28 mouse cellular contexts compared by ENCODE assay signal in the genomic region with DNA sequence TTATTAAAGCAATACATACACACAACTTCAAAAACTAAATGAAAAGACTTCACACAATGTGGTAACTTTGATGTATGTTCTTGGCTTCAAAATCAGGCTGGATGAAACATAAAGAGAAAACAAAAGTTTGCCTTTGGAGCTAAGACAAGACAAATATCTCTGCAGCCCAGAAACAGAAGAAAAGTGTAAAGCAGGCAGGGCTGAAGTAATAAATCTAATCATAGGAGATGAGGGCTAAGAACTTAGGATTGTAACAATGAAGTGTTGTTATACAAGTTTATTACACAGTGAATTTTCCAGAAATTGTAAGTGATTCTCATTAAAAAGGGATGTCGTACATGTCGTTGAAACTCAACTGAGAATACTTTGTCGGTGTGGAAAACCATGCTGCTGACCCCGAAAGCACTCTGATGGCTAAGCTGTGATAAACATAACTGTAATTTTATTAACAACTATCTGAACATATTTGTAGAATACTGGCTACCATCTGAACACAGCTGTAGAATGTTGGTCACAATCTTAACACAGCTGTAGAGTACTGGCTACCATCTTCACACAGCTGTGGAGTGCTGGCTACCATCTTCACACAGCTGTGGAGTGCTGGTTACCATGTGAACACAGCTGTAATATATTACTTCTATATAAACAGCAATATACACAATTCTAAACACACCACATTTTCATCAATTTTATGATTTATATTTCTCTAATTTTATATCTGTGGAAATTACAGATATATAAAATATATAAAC.
DNase-seq lines count a peak whose midpoint lies in the region; ATAC-seq and TF ChIP-seq lines count a peak whose summit lies in the region.
"Had no signal": no experiment of that assay in that cellular context is flagged by ENCODE, and none has a peak within 500 bp of the region (broad histone marks: within the 10 kb centered on the region; RNA-seq: fewer than 3 reads in every experiment).

No protein-coding gene starts in this region.

- H3K4me1 ChIP-seq in kidney, embryonic 16.5 days (ENCODE audit: insufficient read depth, low read length): no peaks in the 10 kb centered on the region
- peaks cover 11% of the 10 kb centered on the region; the same call in 1 of the 2 replicates for H3K4me1 ChIP-seq in lung, embryonic 15.5 days
- H3K4me1 ChIP-seq in lung, adult 2 months (ENCODE audit: control insufficient read depth, insufficient read depth, low read length): no peaks in the 10 kb centered on the region; the same call in 1 of the 2 replicates
- H3K4me1 ChIP-seq: embryonic facial prominence, embryonic 10.5 days; embryonic facial prominence, embryonic 15.5 days; forebrain, embryonic 12.5 days; hindbrain, embryonic 12.5 days; limb, embryonic 13.5 days; liver, embryonic 13.5 days; midbrain, embryonic 12.5 days; neural tube, embryonic 12.5 days had no signal

- H3K27ac ChIP-seq in kidney, embryonic 16.5 days (ENCODE audit: low read length): 0 out of 2 replicates have a peak overlapping the region, but pooled peaks have one; percentile 58
- H3K27ac ChIP-seq in lung, embryonic 15.5 days: 0 out of 2 replicates have a peak overlapping the region, but pooled peaks have one; percentile 8
- H3K27ac ChIP-seq: embryonic facial prominence, embryonic 10.5 days; embryonic facial prominence, embryonic 15.5 days; forebrain, embryonic 12.5 days; hindbrain, embryonic 12.5 days; hindbrain, postnatal 0 days; limb, embryonic 13.5 days; liver, embryonic 13.5 days; midbrain, embryonic 12.5 days; neural tube, embryonic 12.5 days had no signal

- WGBS in kidney, embryonic 16.5 days: 81% methylated on average over 4 of the region's 4 CpGs
- 44% methylated on average over 4 of the region's 4 CpGs for WGBS in lung, embryonic 15.5 days
- WGBS in lung, adult 2 months: 71% methylated on average over 4 of the region's 4 CpGs

- H3K4me3 ChIP-seq in kidney, embryonic 16.5 days (ENCODE audit: low read length): no peak overlapping the region
- H3K4me3 ChIP-seq in lung, embryonic 15.5 days: no peak overlapping the region
- H3K4me3 ChIP-seq in lung, adult 2 months (replicated peaks; ENCODE audit: extremely low read depth, low read depth, low read length): no peak overlapping the region
- H3K4me3 ChIP-seq: embryonic facial prominence, embryonic 10.5 days; embryonic facial prominence, embryonic 15.5 days; forebrain, embryonic 12.5 days; hindbrain, embryonic 12.5 days; limb, embryonic 13.5 days; liver, embryonic 13.5 days; megakaryocyte, embryonic 14.5 days; midbrain, embryonic 12.5 days; myocyte; neural tube, embryonic 12.5 days had no signal

- no peaks in the 10 kb centered on the region for H3K36me3 ChIP-seq in kidney, embryonic 16.5 days (ENCODE audit: insufficient read depth, low read length)
- no peaks in the 10 kb centered on the region for H3K36me3 ChIP-seq in lung, embryonic 15.5 days
- H3K36me3 ChIP-seq: embryonic facial prominence, embryonic 10.5 days; embryonic facial prominence, embryonic 15.5 days; hindbrain, embryonic 12.5 days; limb, embryonic 13.5 days; liver, embryonic 13.5 days; midbrain, embryonic 12.5 days; neural tube, embryonic 12.5 days had no signal

- H3K9me3 ChIP-seq in kidney, embryonic 16.5 days (ENCODE audit: low read length): no peaks in the 10 kb centered on the region
- no peaks in the 10 kb centered on the region for H3K9me3 ChIP-seq in lung, embryonic 15.5 days
- H3K9me3 ChIP-seq: embryonic facial prominence, embryonic 10.5 days; embryonic facial prominence, embryonic 15.5 days; forebrain, embryonic 12.5 days; hindbrain, embryonic 12.5 days; limb, embryonic 13.5 days; liver, embryonic 13.5 days; megakaryocyte, embryonic 14.5 days; midbrain, embryonic 12.5 days; neural tube, embryonic 12.5 days had no signal

- no peak for TF ChIP-seq POLR2A in lung, adult 2 months (IDR thresholded peaks at IDR 0.05; ENCODE audit: borderline replicate concordance, extremely low read depth, low read depth, low read length)

- no peaks in the 10 kb centered on the region for H3K27me3 ChIP-seq in kidney, embryonic 16.5 days (ENCODE audit: insufficient read depth, low read length)
- no peaks in the 10 kb centered on the region for H3K27me3 ChIP-seq in lung, embryonic 15.5 days
- H3K27me3 ChIP-seq: CH12.LX; embryonic facial prominence, embryonic 15.5 days; forebrain, embryonic 12.5 days; hindbrain, embryonic 12.5 days; limb, embryonic 13.5 days; liver, embryonic 13.5 days; megakaryocyte, embryonic 14.5 days; midbrain, embryonic 12.5 days; neural tube, embryonic 12.5 days had no signal

- no peak overlapping the region for H3K4me2 ChIP-seq in kidney, embryonic 16.5 days (replicated peaks; ENCODE audit: low read depth, low read length)
- no peak overlapping the region for H3K4me2 ChIP-seq in lung, embryonic 15.5 days
- H3K4me2 ChIP-seq: embryonic facial prominence, embryonic 15.5 days; forebrain, embryonic 12.5 days; hindbrain, embryonic 12.5 days; limb, embryonic 13.5 days; liver, embryonic 13.5 days; midbrain, embryonic 12.5 days; neural tube, embryonic 12.5 days had no signal

- DNase-seq in heart, adult 11 months: peak; percentile 4
- DNase-seq in heart, postnatal 4 days: no peak
- no peak for DNase-seq in kidney, postnatal 14 days
- DNase-seq in lung, adult 2 months: no peak
- DNase-seq in NIH3T3 (ENCODE audit: low read depth): peak; percentile 17
- no peak for DNase-seq in layer of hippocampus, postnatal 10 days (ENCODE audit: low spot score in 2 of 2)
- DNase-seq: adrenal gland, adult 8-10 months; cerebellum, adult 2 months; cerebellum, postnatal 14 days; forebrain, postnatal 0 days; kidney, adult 11 months; layer of hippocampus, adult 9-11 months; liver, embryonic 13.5 days; right cerebral cortex, adult 18-20 months; spleen, adult 18-20 months had no signal

- no peak for TF ChIP-seq CTCF in lung, adult 2 months (IDR thresholded peaks at IDR 0.05; ENCODE audit: insufficient read depth, low read length)

- ATAC-seq in kidney, embryonic 16.5 days (ENCODE audit: low FRiP score, low TSS enrichment): peak; percentile 89
- ATAC-seq in lung, embryonic 15.5 days (ENCODE audit: borderline replicate concordance, extremely low read depth, low FRiP score, low TSS enrichment): peak; percentile 98
- ATAC-seq: forebrain, postnatal 0 days; hindbrain, postnatal 0 days had no signal

- no peak overlapping the region for H3K9ac ChIP-seq in kidney, embryonic 16.5 days (replicated peaks; ENCODE audit: low read length)
- H3K9ac ChIP-seq in lung, embryonic 15.5 days: no peak overlapping the region
- H3K9ac ChIP-seq: embryonic facial prominence, embryonic 15.5 days; forebrain, embryonic 12.5 days; forebrain, postnatal 0 days; hindbrain, embryonic 12.5 days; limb, embryonic 13.5 days; liver, embryonic 13.5 days; midbrain, embryonic 12.5 days; neural tube, embryonic 12.5 days had no signal

Comparison
In these comparisons a context has a peak if more than half of its experiments do, and no peak if none do; other contexts are left out.
1. DNase-seq: peak in heart, adult 11 months (single experiment) and NIH3T3 (single experiment); none in heart, postnatal 4 days (single experiment), kidney, postnatal 14 days (single experiment), lung, adult 2 months (single experiment) and layer of hippocampus, postnatal 10 days (0 of 2).